ENCODE assay signal across 7 mouse cellular contexts in the genomic region with DNA sequence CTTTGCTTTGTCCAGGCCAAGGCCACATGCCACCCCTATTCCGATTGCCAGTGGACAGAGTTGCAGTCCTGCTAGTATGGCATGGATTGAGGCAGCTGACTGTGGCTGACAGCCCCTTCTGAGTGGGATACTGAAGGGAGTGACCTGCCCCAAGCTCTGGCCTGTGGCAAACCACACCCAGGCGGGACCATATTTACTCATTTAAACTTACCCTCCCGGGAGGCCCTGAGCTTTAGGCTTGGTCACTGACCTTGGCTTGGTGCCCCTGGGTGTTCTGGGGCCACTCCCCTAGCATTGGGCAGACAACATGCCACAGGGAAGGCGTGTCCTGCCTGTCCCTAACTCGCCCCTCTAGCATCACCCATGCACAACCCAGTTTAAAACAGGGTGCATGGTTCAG. TPM values are rescaled to one million over a fixed set of nuclear protein-coding genes. Genes with fewer than 3 reads are reported as not detected.
DNase-seq lines count a peak whose midpoint lies in the region; ATAC-seq lines count a peak whose summit lies in the region.

No protein-coding gene starts in this region.

- H3K4me1 ChIP-seq in neural tube, embryonic 11.5 days (ENCODE audit: control insufficient read depth, insufficient read depth, low read length) = peaks cover 55% of the 10 kb centered on the region
- H3K4me1 ChIP-seq in embryonic facial prominence, embryonic 14.5 days (ENCODE audit: control insufficient read depth, insufficient read depth, low read length) = peaks cover 68% of the 10 kb centered on the region
- peaks cover 72% of the 10 kb centered on the region for H3K4me1 ChIP-seq in hindbrain, embryonic 14.5 days (replicated peaks; ENCODE audit: control insufficient read depth, insufficient read depth, low read length)

- no peak for ATAC-seq in neural tube, embryonic 11.5 days (ENCODE audit: insufficient read depth, low FRiP score, low TSS enrichment)
- ATAC-seq in embryonic facial prominence, embryonic 14.5 days (ENCODE audit: low read depth) = no peak
- no peak for ATAC-seq in hindbrain, embryonic 14.5 days (ENCODE audit: low FRiP score)
- no peak for ATAC-seq in granulocyte monocyte progenitor cell, adult 5-6 weeks (replicated peaks; ENCODE audit: poor library complexity, severe bottlenecking)

- WGBS in neural tube, embryonic 11.5 days = 71% methylated on average over 5 of the region's 5 CpGs
- 52% methylated on average over 5 of the region's 5 CpGs for WGBS in embryonic facial prominence, embryonic 14.5 days
- WGBS in hindbrain, embryonic 14.5 days = 75% methylated on average over 5 of the region's 5 CpGs

- no peak overlapping the region for H3K4me3 ChIP-seq in neural tube, embryonic 11.5 days (ENCODE audit: low read depth, low read length)
- H3K4me3 ChIP-seq in embryonic facial prominence, embryonic 14.5 days (ENCODE audit: low read depth, low read length) = peak overlapping the region; percentile 85; the same call in 1 of the 2 replicates
- no peak overlapping the region for H3K4me3 ChIP-seq in hindbrain, embryonic 14.5 days (replicated peaks; ENCODE audit: low read length)

- H3K4me2 ChIP-seq in neural tube, embryonic 11.5 days (ENCODE audit: low read depth) = peak overlapping the region; percentile 96
- peak overlapping the region; percentile 95 for H3K4me2 ChIP-seq in embryonic facial prominence, embryonic 14.5 days (ENCODE audit: low read depth, low read length)
- H3K4me2 ChIP-seq in hindbrain, embryonic 14.5 days (replicated peaks) = no peak overlapping the region

- no peak overlapping the region for H3K9ac ChIP-seq in neural tube, embryonic 11.5 days (ENCODE audit: low read length)
- H3K9ac ChIP-seq in embryonic facial prominence, embryonic 14.5 days (ENCODE audit: low read depth, low read length) = peak overlapping the region; percentile 90; the same call in 1 of the 2 replicates
- H3K9ac ChIP-seq in hindbrain, embryonic 14.5 days = peak overlapping the region; percentile 82

- 0 out of 2 replicates have a peak overlapping the region, but pooled peaks have one; percentile 35 for H3K27ac ChIP-seq in neural tube, embryonic 11.5 days (ENCODE audit: low read depth, low read length)
- no peak overlapping the region for H3K27ac ChIP-seq in embryonic facial prominence, embryonic 14.5 days (replicated peaks; ENCODE audit: low read depth, low read length)
- no peak overlapping the region for H3K27ac ChIP-seq in hindbrain, embryonic 14.5 days

- no peak for DNase-seq in neural tube, embryonic 11.5 days (ENCODE audit: low spot score)
- no peak for DNase-seq in neural tube, embryonic 10.5 days (ENCODE audit: extremely low spot score, low spot score)
- peak; percentile 30 for DNase-seq in embryonic facial prominence, embryonic 14.5 days (ENCODE audit: low spot score)
- DNase-seq in hindbrain, embryonic 14.5 days (ENCODE audit: low spot score) = no peak
- DNase-seq in lung, postnatal 36 days = peak; percentile 71
- DNase-seq in T-cell, adult 2 months (ENCODE audit: low spot score) = no peak

- no peaks in the 10 kb centered on the region for H3K9me3 ChIP-seq in neural tube, embryonic 11.5 days (ENCODE audit: control insufficient read depth, low read length)
- no peaks in the 10 kb centered on the region for H3K9me3 ChIP-seq in embryonic facial prominence, embryonic 14.5 days (ENCODE audit: control insufficient read depth, low read length)
- H3K9me3 ChIP-seq in hindbrain, embryonic 14.5 days (ENCODE audit: control insufficient read depth, low read length) = no peaks in the 10 kb centered on the region

- no peaks in the 10 kb centered on the region for H3K36me3 ChIP-seq in neural tube, embryonic 11.5 days (ENCODE audit: control insufficient read depth, insufficient read depth, low read length)
- H3K36me3 ChIP-seq in embryonic facial prominence, embryonic 14.5 days (ENCODE audit: control insufficient read depth, insufficient read depth, low read length) = 0 out of 2 replicates have a peak, but pooled peaks cover 4% of the 10 kb centered on the region
- H3K36me3 ChIP-seq in hindbrain, embryonic 14.5 days (replicated peaks; ENCODE audit: control insufficient read depth, insufficient read depth) = no peaks in the 10 kb centered on the region

- peaks cover 2% of the 10 kb centered on the region; the same call in 1 of the 2 replicates for H3K27me3 ChIP-seq in neural tube, embryonic 11.5 days (ENCODE audit: control insufficient read depth, insufficient read depth, low read length)
- H3K27me3 ChIP-seq in embryonic facial prominence, embryonic 14.5 days (replicated peaks; ENCODE audit: control insufficient read depth, insufficient read depth, low read length) = no peaks in the 10 kb centered on the region
- peaks cover 1% of the 10 kb centered on the region for H3K27me3 ChIP-seq in hindbrain, embryonic 14.5 days (ENCODE audit: control insufficient read depth, insufficient read depth, low read length)

RNA-seq across cellular contexts. Expression of a gene that starts 3.8 kb away (rescaled TPM):
- 16.6 and 18.1 TPM in 2 replicates for polyA plus RNA-seq in neural tube, embryonic 11.5 days (2014; fragmentation: Nextera tagmentation; extraction: Ambion mirVana)
- 36.8 and 41.7 TPM in 2 replicates for polyA plus RNA-seq in embryonic facial prominence, embryonic 14.5 days (2014; fragmentation: Nextera tagmentation; extraction: Ambion mirVana)
- 20.4 and 22.4 TPM in 2 replicates for polyA plus RNA-seq in hindbrain, embryonic 14.5 days (2014; fragmentation: Nextera tagmentation; extraction: Ambion mirVana)
- total RNA-seq in granulocyte monocyte progenitor cell, adult 5-6 weeks (2014; fragmentation: Nextera tagmentation) = 119 and 132 TPM in 2 replicates
- 42.4 and 52.4 TPM in 2 replicates for total RNA-seq in granulocyte monocyte progenitor cell, adult 5-6 weeks (2017)

Comparison
In these comparisons a context has a peak if more than half of its experiments do, and no peak if none do; other contexts are left out.
1. DNase-seq: peak in embryonic facial prominence, embryonic 14.5 days (single experiment) and lung, postnatal 36 days (single experiment); none in neural tube, embryonic 11.5 days (single experiment), neural tube, embryonic 10.5 days (single experiment), hindbrain, embryonic 14.5 days (single experiment) and T-cell, adult 2 months (single experiment).